Mouse (Mus musculus) layer of hippocampus, postnatal 25 days (tissue): ENCODE measurements around the gene Gm3286. TPM values are rescaled to one million over a fixed set of nuclear protein-coding genes. Genes with fewer than 3 reads are reported as not detected.
"Not testable (repeated sequence)": the region's sequence is repeated elsewhere in the genome, so short reads cannot be mapped to it uniquely, and the experiment has no call there.

Source experiments
- DNase-seq, 2 experiments: peaks; one replicate each; pipeline ENCODE4 v3.0.0; 2022; ENCODE audit warnings: mixed read lengths in 2 of 2, low spot score in 1 of 2; ENCODE audit errors: extremely low spot score in 1 of 2
- total RNA-seq, 2 experiments: library from RNA; stranded (reverse); gene quantifications; 2 replicates each; pipeline ENCODE4 v1.2.3; 2021

Gm3286 gene
- not detected for total RNA-seq

- DNase-seq, result not testable (repeated sequence)
These were observed at the start of gene Gm3286 for GRCm38 (mm10) chr5:95510458-95510857. Gene Gm3286 (plus strand): TSS chr5:95510758.

Other genes starting within 250 kb of the Gm3286 start
- not detected for gene Gm10424, start 238.0 kb upstream of the Gm3286 start, total RNA-seq
- not detected for gene Gm3259, start 204.8 kb upstream of the Gm3286 start, total RNA-seq
- gene D5Ertd577e, start 54.0 kb upstream of the Gm3286 start, total RNA-seq, result not detected
- not detected for gene Gm7971, start 84.1 kb downstream of the Gm3286 start, total RNA-seq
- gene Gm7978, start 225.4 kb downstream of the Gm3286 start, total RNA-seq, result not detected
- not detected for gene Gm7982, start 231.3 kb downstream of the Gm3286 start, total RNA-seq